Mouse (Mus musculus) hindbrain, embryonic 10.5 days (tissue): ENCODE measurements around the gene Pcca. TPM values are rescaled to one million over a fixed set of nuclear protein-coding genes. Genes with fewer than 3 reads are reported as not detected.

ENCODE experiments used
- DNase-seq: peaks from one replicate; pipeline ENCODE4 v3.0.0-alpha.2; 2017; ENCODE audit warnings: low spot score
- H3K27ac ChIP-seq: fragments of 300-500 bp; sonication (generic); 2 replicates; pipeline ENCODE4 v1.5.1; 2016; ENCODE audit warnings: mild to moderate bottlenecking, moderate library complexity
- H3K27me3 ChIP-seq: fragments of 300-500 bp; sonication (generic); 2 replicates; pipeline ENCODE4 v1.6.1; 2016; ENCODE audit warnings: mild to moderate bottlenecking; ENCODE audit not compliant: poor library complexity, insufficient read depth, severe bottlenecking
- H3K36me3 ChIP-seq: fragments of 300-500 bp; sonication (generic); 2 replicates; pipeline ENCODE4 v1.6.1; 2016; ENCODE audit warnings: mild to moderate bottlenecking, moderate library complexity
- H3K4me1 ChIP-seq: fragments of 300-500 bp; sonication (generic); replicated peaks from 2 replicates; pipeline ENCODE4 v1.6.1; 2016; ENCODE audit warnings: mild to moderate bottlenecking
- H3K4me3 ChIP-seq: fragments of 300-500 bp; sonication (generic); 2 replicates; pipeline ENCODE4 v1.5.1; 2016; ENCODE audit warnings: mild to moderate bottlenecking, moderate library complexity
- H3K9me3 ChIP-seq: fragments of 300-500 bp; sonication (generic); 2 replicates; pipeline ENCODE4 v1.6.1; 2016; ENCODE audit warnings: mild to moderate bottlenecking, moderate library complexity
- WGBS: fragments of 180-500 bp; shearing (Covaris S2); methylation state at CpG from one replicate; pipeline ENCODE4 v1.1.7; 2016; 5-methylcytosine and 5-hydroxymethylcytosine counted together
- polyA plus RNA-seq: library from polyadenylated mRNA; unstranded; fragments of >200 nt; fragmentation: Nextera tagmentation; extraction: Ambion mirVana; gene quantifications from 2 replicates; pipeline ENCODE4 v1.2.1, GENCODE M21; 2016

The Pcca gene
- polyA plus RNA-seq, 1 experiment from 2014 or later: 25.6 TPM

DNA sequence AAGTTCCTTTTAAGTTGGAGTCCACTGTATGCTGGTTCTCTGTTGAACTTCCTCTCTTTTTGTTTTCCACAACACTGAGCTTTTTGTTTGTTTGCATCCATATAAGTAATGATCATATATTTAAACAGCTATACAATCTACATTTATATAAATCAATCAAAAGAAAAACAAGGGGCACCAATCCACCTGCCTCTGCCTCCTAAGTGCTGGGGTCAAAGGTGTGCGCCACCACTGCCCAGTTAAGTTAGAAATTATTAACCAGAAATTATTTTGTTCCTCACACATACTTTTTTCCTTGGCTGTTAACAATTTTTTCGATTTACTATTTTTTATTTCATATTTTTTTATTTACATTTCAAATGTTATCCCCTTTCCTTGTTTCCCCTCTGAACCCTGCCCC is 99.3 kb downstream of the Pcca start:
- DNase-seq: no peak
- WGBS: 86% methylated on average over 2 of the region's 2 CpGs
- Histone ChIP-seq H3K4me1 (no peaks in the 10 kb centered on the region; the same call in 1 of the 2 replicates), H3K27me3 (no peaks in the 10 kb centered on the region), H3K36me3 (no peaks in the 10 kb centered on the region), H3K9me3 (no peaks in the 10 kb centered on the region), H3K27ac (no peak overlapping the region), H3K4me3 (no peak overlapping the region)

DNA sequence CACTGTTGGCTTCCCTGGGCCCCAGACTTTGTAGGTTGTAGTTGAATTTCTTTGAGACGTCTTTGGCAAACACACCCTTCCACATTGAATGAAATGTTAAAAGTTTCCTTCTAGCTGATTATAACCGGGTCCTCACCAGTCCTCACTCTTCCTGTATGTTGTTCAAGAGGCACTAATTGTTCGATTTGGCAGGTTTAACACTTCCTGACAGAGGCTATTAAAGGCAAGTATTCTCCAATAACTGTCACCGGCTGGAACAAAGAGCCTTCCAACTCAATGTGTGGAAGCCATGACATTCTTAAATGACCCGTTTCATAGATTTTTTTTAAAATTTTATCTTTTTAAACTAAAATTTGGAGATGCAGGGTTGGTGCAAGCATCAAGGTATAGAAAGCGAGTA is 102.5 kb downstream of the Pcca start:
- no peaks in the 10 kb centered on the region for H3K9me3 ChIP-seq
- no peaks in the 10 kb centered on the region for H3K27me3 ChIP-seq
- H3K27ac ChIP-seq: no peak overlapping the region
- H3K4me1 ChIP-seq: no peaks in the 10 kb centered on the region; the same call in 1 of the 2 replicates
- no peaks in the 10 kb centered on the region for H3K36me3 ChIP-seq
- 62% methylated on average over 6 of the region's 6 CpGs for WGBS
- no peak for DNase-seq
- no peak overlapping the region for H3K4me3 ChIP-seq

DNA sequence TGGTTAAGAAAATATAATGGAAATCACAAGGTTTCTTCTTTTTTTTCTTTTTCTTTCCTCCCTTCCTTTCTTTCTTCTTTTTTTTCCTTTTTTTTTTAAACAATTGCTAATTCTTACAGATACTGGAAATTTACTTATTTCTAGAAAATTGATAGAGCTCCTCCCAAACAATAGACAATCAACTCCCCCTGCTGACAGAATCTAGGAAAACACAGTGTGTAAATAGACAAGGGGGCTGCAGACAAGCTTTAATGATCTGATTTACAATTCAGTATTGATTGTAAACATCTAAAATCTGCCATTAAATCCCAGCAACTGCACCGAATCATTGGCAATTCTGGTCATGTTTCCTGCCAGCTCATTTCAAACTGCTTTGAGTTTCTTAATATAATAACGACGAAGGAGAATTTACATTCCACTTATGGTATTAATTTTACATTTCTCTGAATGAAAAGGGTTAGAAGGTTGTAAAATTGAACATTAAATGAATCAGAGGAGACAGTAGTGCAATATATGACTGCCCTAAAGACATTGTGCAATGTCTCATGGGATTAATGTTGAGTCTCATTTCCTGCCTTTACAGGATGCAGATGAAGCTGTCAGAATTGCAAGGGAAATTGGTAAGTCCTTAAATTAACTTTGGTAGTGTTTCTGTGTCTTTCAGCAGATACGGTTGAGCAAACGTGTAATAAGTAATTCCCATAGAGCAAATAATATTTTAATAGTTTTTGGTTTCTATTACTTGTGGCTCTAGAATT is 103.9 kb downstream of the Pcca start:
- Histone ChIP-seq H3K27me3 (no peaks in the 10 kb centered on the region), H3K27ac (no peak overlapping the region), H3K36me3 (no peaks in the 10 kb centered on the region), H3K9me3 (no peaks in the 10 kb centered on the region), H3K4me3 (no peak overlapping the region), H3K4me1 (no peaks in the 10 kb centered on the region; the same call in 1 of the 2 replicates)
- 86% methylated on average over 5 of the region's 5 CpGs for WGBS
- no peak for DNase-seq

DNA sequence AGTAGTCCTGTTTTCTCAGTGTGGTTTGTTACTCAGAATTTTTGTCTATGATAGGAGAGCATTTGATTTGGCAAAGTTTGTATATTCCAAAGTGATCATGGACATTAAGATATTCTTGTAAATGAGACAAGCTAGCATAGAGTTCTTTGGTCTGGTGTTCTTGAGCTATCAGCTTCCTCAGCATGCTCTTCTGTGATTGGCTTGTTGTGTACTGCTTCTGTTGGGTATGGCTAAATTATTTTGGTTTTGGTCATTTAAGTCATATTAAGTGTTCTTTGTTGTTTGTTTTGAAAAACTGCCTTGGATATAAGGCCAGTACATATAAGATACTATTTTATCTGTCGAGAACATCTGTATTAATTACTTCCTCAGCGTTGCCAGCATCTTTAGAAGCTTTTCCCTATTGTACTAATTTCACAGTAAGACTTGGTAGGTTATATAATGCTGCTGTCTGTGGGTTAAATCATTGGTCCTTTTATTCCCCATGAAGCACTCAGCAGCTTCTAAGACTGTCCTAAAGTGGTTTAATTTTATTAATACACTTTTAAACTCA is 105.1 kb downstream of the Pcca start:
- Histone ChIP-seq H3K36me3 (no peaks in the 10 kb centered on the region), H3K9me3 (no peaks in the 10 kb centered on the region), H3K27me3 (no peaks in the 10 kb centered on the region), H3K4me1 (no peaks in the 10 kb centered on the region; the same call in 1 of the 2 replicates), H3K27ac (no peak overlapping the region), H3K4me3 (no peak overlapping the region)
- WGBS: 94% methylated on average over 2 of the region's 2 CpGs
- no peak for DNase-seq

DNA sequence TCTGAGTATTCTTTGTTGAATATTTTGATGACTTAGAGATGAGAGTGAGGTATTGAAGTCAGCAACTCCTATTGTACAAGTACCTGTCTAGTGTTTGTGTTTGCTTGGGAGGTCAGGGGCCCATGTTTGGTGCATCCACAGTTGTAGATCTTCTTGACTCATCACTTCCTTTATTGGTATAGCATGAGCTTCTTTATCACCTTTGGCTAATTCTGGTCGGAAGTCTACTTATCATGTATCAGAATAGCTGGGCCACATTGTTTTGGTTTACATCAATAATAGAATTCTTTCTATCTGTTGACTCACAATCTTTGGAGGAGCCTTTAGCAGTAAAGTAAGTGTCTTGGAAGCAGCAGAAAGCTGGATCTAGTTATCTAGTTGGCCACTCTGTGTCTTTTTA is 108.3 kb downstream of the Pcca start:
- Histone ChIP-seq H3K27ac (no peak overlapping the region), H3K9me3 (no peaks in the 10 kb centered on the region), H3K4me3 (no peak overlapping the region), H3K27me3 (no peaks in the 10 kb centered on the region), H3K4me1 (peaks cover 10% of the 10 kb centered on the region), H3K36me3 (no peaks in the 10 kb centered on the region)
- WGBS: 95% methylated on average over 1 of the region's 1 CpGs
- DNase-seq: no peak

DNA sequence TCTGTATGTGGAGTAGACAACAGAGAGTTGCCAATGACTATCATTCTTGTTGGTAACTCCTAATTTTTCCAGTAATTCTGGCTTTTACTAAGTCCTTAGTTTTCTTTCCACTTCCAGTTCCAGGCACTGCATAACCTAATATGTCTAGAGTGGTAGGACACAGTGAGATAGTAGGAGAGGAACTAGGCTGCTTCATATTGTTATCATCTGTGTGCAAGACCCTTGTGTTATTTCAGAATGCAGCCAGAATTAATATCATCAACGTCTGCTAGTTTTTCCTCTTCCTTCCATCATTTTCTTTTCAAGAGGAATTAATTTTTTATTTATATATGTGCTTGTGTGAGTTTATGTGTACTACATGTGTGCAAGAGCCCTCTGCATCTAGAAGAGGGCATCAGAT is 114.1 kb downstream of the Pcca start:
- DNase-seq: no peak
- Histone ChIP-seq H3K4me3 (no peak overlapping the region), H3K27me3 (no peaks in the 10 kb centered on the region), H3K27ac (no peak overlapping the region), H3K4me1 (peaks cover 10% of the 10 kb centered on the region), H3K9me3 (no peaks in the 10 kb centered on the region), H3K36me3 (peaks cover 3% of the 10 kb centered on the region; the same call in 1 of the 2 replicates)
- 91% methylated on average over 1 of the region's 1 CpGs for WGBS

DNA sequence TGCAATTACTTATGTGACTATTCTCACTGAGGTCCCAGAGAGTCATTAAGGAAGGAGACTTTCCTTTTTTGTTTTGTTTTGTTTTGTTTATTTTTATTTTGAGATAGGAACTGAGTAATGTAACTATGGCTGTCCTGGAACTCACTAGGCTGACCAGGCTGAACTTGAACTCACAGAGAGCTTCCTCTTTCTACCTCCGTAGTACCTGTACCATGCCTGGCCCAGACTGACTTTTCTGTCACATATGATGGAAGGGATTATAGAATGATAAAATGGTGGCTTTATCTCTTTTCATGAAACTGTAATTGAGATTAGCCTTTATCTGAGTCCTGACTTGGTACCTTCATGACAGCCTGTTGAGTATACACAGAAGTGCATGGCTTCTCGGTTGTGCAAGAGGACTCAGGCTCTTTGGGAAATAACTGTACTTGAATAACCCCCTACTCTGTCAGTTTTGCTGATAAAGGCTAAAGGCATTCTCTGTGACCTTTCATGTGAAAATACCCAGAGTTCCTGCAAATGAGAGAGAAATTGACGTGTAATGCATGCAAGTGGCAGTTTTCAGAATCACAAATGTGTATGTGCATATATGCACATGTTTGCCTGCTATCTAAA is 115.3 kb downstream of the Pcca start:
- peaks cover 3% of the 10 kb centered on the region; the same call in 1 of the 2 replicates for H3K36me3 ChIP-seq
- no peaks in the 10 kb centered on the region for H3K27me3 ChIP-seq
- H3K4me1 ChIP-seq: peaks cover 10% of the 10 kb centered on the region
- WGBS: 83% methylated on average over 3 of the region's 3 CpGs
- no peak overlapping the region for H3K27ac ChIP-seq
- H3K4me3 ChIP-seq: no peak overlapping the region
- DNase-seq: no peak
- H3K9me3 ChIP-seq: no peaks in the 10 kb centered on the region

DNA sequence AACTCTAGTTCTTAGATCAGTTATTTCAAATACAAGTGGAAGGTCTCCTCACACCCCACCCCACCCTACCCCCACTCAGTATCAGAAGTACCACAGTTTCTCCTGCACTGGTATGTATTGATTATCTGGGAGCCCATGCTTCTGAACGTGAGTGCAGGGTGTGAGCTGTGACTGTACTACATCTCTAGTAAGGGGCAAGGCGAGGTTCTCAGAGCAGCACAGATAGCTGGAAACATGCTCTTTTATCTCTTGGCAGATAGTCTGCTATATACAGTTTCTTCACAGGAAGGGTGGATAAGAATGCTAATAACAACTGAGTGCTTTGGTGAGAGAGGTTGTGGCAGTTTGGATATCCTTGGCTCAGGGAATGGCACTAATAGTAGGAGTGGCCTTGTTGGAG is 117.6 kb downstream of the Pcca start:
- Histone ChIP-seq H3K27me3 (no peaks in the 10 kb centered on the region), H3K36me3 (peaks cover 3% of the 10 kb centered on the region; the same call in 1 of the 2 replicates), H3K9me3 (no peaks in the 10 kb centered on the region), H3K4me1 (no peaks in the 10 kb centered on the region), H3K27ac (no peak overlapping the region), H3K4me3 (no peak overlapping the region)
- 85% methylated on average over 2 of the region's 2 CpGs for WGBS
- DNase-seq: no peak

DNA sequence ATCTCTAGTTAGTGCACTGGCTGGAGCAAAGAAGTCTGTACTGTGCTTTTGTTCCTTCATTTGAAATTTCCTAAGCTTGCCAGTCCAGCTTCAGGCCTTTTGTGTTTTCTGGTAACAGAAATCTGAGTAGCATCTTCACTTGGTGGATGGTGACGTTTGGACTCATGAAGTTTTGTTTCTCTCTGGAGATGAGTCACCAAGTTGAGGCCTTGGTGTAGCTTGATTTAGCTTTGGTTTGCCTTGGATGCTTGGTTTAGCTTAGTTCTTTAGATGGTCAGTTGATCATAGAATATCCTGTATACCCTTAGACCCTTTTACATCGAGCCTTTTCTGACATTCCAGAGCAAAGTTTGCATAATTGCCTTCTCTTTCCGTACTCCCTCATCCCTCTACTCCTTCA is 141.5 kb downstream of the Pcca start:
- H3K9me3 ChIP-seq: no peaks in the 10 kb centered on the region
- no peaks in the 10 kb centered on the region for H3K27me3 ChIP-seq
- 81% methylated on average over 3 of the region's 3 CpGs for WGBS
- H3K27ac ChIP-seq: no peak overlapping the region
- H3K4me1 ChIP-seq: no peaks in the 10 kb centered on the region
- H3K4me3 ChIP-seq: no peak overlapping the region
- no peaks in the 10 kb centered on the region for H3K36me3 ChIP-seq
- DNase-seq: no peak

DNA sequence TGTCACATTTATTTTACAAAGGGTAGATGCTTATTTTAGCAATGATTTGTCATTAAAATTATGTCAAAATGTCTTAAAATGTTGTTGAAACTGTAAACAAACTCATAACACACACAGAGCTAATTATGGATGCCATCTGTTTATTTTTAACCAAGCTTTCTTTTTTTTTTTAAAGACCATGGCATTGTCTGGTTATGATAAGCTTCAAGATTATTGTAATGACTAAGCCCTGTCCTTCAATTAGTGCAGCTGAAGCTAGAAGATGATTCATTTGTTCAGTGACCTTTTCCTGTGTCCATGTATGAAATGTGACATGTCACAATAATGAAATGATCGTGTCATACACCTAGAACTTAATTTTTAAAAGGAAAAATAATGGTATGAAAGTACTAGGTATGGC is 149.5 kb downstream of the Pcca start:
- H3K27ac ChIP-seq: no peak overlapping the region
- H3K36me3 ChIP-seq: no peaks in the 10 kb centered on the region
- H3K9me3 ChIP-seq: no peaks in the 10 kb centered on the region
- H3K4me3 ChIP-seq: no peak overlapping the region
- no peaks in the 10 kb centered on the region for H3K27me3 ChIP-seq
- H3K4me1 ChIP-seq: peaks cover 7% of the 10 kb centered on the region
- 80% methylated on average over 1 of the region's 1 CpGs for WGBS
- DNase-seq: no peak

DNA sequence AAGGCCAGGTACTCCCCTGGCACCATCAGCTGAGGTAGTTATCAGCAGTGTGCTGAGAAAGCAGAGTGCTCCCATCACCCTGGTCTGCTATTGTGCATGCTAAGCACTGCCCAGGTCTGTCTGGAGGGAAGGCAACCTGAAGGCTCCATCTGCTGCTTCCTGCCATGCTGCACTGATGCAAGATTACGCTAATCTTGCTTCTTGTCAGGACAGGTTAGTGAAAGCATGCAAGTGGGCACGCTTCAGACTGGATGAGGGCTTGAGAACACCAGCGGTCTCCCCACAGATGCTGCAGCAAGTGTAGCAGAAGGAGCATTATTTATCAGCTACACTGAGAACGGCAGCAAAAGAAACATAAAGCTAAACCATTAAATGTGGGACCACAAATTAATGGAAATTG is 150.1 kb downstream of the Pcca start:
- H3K9me3 ChIP-seq: no peaks in the 10 kb centered on the region
- DNase-seq: no peak
- H3K27ac ChIP-seq: no peak overlapping the region
- H3K36me3 ChIP-seq: no peaks in the 10 kb centered on the region
- no peaks in the 10 kb centered on the region for H3K27me3 ChIP-seq
- 90% methylated on average over 4 of the region's 4 CpGs for WGBS
- H3K4me1 ChIP-seq: peaks cover 13% of the 10 kb centered on the region
- H3K4me3 ChIP-seq: no peak overlapping the region

DNA sequence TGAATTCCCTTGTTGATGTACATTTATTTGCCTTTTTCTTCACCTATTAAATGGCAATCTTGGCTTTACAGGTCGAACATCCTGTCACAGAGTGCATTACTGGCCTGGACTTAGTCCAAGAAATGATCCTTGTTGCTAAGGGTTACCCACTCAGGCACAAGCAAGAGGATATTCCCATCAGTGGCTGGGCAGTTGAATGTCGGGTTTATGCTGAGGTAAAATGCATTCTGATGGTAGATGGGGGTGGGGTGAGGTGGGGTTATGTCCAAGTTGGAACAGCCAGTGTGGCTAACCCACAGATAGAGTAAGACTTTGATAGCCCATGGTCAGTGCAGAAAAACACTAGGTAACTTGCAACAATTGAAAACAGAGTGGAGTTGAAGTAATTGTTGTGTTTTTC is 150.7 kb downstream of the Pcca start:
- H3K4me1 ChIP-seq: peaks cover 18% of the 10 kb centered on the region
- 63% methylated on average over 2 of the region's 2 CpGs for WGBS
- H3K9me3 ChIP-seq: no peaks in the 10 kb centered on the region
- H3K27me3 ChIP-seq: no peaks in the 10 kb centered on the region
- H3K36me3 ChIP-seq: no peaks in the 10 kb centered on the region
- H3K27ac ChIP-seq: no peak overlapping the region
- DNase-seq: no peak
- no peak overlapping the region for H3K4me3 ChIP-seq

DNA sequence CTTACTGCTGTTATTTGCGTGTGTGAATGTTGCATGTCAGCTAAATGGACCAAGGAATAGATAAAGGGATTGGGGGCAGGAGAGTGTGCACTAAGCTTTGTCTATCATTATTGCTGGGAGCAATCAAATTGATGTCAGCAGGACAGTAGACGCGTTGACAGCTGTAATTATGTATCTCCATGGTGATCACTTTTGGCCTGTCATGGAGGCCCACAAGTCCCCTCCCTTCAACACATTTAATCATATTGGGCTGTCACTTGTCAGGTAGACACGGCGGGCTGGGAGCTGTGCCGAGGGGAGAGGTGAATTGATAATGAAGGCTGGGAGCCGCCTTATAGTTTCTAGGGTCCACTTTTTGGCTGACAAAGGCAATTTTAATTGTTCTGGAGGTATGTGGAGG is 153.3 kb downstream of the Pcca start:
- no peak overlapping the region for H3K27ac ChIP-seq
- H3K27me3 ChIP-seq: no peaks in the 10 kb centered on the region
- WGBS: 56% methylated on average over 7 of the region's 7 CpGs
- H3K36me3 ChIP-seq: 0 out of 2 replicates have a peak, but pooled peaks cover under 1% of the 10 kb centered on the region
- peaks cover 18% of the 10 kb centered on the region for H3K4me1 ChIP-seq
- DNase-seq: peak; percentile 35
- no peak overlapping the region for H3K4me3 ChIP-seq
- no peaks in the 10 kb centered on the region for H3K9me3 ChIP-seq
